Mouse (Mus musculus): ENCODE measurements around the gene Chat. TPM values are rescaled to one million over a fixed set of nuclear protein-coding genes. Genes with fewer than 3 reads are reported as not detected.

Gene Chat
- polyA plus RNA-seq, 1 experiment, result not detected

DNA sequence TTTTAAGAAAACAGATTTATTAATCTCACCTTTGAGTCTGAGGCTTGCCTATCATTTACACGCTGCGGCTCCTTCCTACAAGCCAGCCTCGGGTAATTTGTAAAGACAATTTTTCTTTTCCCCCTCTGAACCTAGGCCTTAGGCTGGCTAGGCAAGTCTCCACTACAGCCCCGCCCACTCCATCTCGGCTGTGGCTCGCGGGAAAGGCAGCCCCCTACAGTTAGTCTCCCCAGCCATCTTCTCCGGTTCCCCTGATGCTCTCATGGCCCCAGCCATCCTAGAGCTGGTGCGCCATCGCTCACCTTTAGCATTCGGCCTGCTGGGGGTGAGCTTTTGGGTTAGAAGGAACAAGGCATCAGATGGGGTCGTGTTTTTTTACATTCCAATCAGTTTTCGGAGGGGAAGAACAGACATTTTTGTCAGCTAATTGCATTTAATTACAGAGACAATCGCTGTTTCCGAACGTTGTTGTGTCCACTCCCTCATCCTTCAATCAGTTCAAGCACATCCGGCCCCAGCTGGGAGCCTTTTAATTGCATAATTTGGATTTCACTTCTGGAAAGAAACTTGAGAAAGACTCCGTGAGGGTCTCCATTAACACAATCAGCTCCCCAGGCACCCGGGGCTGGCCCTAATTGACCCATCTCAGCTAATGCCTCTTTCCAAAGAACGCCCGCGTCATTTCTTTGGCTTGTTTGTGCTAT is 86.2 kb downstream of the Chat start:
- Histone ChIP-seq H3K4me3 (replicated peaks) (no peak overlapping the region), H3K36me3 (ENCODE audit: control insufficient read depth) (no peaks in the 10 kb centered on the region), H3K4me1 (ENCODE audit: control insufficient read depth) (no peaks in the 10 kb centered on the region), H3K27me3 (ENCODE audit: control insufficient read depth) (peaks cover 29% of the 10 kb centered on the region), H3K9me3 (ENCODE audit: control insufficient read depth, low read length) (no peaks in the 10 kb centered on the region)
- no peak for TF ChIP-seq GATA1 (IDR thresholded peaks at IDR 0.05; ENCODE audit: low read length)
- no peak for TF ChIP-seq TAL1 (IDR thresholded peaks at IDR 0.05; ENCODE audit: low read length)

DNA sequence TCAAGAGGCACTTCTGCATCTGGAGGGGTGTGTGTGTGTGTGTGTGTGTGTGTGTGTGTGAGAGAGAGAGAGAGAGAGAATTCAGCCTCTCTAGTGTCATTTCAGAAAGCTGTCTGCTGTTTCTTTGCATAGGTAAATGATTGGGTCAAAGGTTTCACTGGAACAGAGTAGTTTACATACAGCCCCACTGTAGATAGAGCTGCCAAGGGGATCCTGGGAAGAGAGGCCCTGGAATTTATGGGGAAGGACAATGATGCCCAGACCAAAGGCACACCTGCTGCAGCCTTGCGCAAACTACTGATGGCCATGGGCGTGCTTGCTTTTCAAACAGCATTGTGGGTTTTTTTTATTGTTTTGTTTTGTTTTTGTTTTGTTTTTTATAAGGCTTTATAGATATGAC is 93.3 kb downstream of the Chat start:
- H3K27me3 ChIP-seq (ENCODE audit: control insufficient read depth), result no peaks in the 10 kb centered on the region
- no peaks in the 10 kb centered on the region for H3K9me3 ChIP-seq (ENCODE audit: control insufficient read depth, low read length)
- no peak overlapping the region for H3K4me3 ChIP-seq (replicated peaks)
- TF ChIP-seq TAL1 (IDR thresholded peaks at IDR 0.05; ENCODE audit: low read length) (no peak), GATA1 (IDR thresholded peaks at IDR 0.05; ENCODE audit: low read length) (no peak)
- H3K4me1 ChIP-seq (ENCODE audit: control insufficient read depth), result no peaks in the 10 kb centered on the region
- no peaks in the 10 kb centered on the region for H3K36me3 ChIP-seq (ENCODE audit: control insufficient read depth)

DNA sequence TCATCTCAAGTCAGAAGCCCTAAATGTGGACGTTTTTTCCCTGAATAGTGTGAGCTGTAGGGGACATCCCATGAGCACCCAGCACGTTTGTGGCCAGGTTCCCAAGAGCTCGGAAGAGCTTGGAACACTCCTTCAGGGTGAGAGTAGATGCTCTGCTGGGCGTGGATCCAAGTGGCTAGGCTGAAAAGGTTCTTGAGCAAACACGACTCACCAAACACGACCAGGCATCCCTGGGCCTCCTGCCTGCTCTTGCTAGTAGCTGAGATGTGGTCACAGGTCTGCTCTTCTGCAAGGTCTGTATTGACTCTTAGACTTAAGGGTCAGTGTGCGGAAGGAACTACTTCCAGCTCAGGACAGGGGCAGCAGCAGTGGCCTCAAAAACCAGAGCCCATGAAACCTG is 96.0 kb downstream of the Chat start:
- H3K27me3 ChIP-seq (ENCODE audit: control insufficient read depth), result no peaks in the 10 kb centered on the region
- H3K36me3 ChIP-seq (ENCODE audit: control insufficient read depth), result no peaks in the 10 kb centered on the region
- no peaks in the 10 kb centered on the region for H3K4me1 ChIP-seq (ENCODE audit: control insufficient read depth)

DNA sequence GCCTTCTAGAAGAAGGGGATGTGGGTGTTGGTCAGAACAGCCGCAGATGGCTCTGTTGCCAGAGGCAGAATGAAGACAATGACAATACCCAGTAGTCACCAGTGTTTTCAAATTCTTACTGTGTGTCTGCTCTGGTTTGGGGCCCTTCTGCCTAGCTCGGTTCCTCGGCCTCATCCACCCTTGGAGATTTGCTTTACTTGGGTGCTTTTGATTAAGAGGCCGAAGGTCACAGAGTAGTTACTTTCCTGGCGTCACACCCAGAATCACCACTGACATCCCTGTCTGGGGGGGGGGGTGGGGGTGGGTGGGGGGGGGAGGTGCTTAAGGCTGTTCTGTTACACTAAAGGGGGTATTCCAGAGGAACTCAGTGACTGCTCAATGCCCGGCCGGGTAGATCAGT is 101.4 kb downstream of the Chat start:
- Histone ChIP-seq H3K36me3 (ENCODE audit: control insufficient read depth) (no peaks in the 10 kb centered on the region), H3K4me3 (replicated peaks) (no peak overlapping the region), H3K9me3 (ENCODE audit: control insufficient read depth, low read length) (no peaks in the 10 kb centered on the region), H3K27me3 (ENCODE audit: control insufficient read depth) (no peaks in the 10 kb centered on the region), H3K4me1 (ENCODE audit: control insufficient read depth) (no peaks in the 10 kb centered on the region)
- TF ChIP-seq TAL1 (IDR thresholded peaks at IDR 0.05; ENCODE audit: low read length) (no peak), GATA1 (IDR thresholded peaks at IDR 0.05; ENCODE audit: low read length) (no peak)

More for the DNA sequence above, 96.0 kb downstream of the Chat start:
- Histone ChIP-seq H3K4me3 (replicated peaks) (no peak overlapping the region), H3K9me3 (ENCODE audit: control insufficient read depth, low read length) (no peaks in the 10 kb centered on the region)
- TF ChIP-seq TAL1 (IDR thresholded peaks at IDR 0.05; ENCODE audit: low read length), result no peak
- TF ChIP-seq GATA1 (IDR thresholded peaks at IDR 0.05; ENCODE audit: low read length), result no peak

Other genes starting within 250 kb of the Chat start
- not detected in 2 replicates for gene Ogdhl, start 144.0 kb downstream of the Chat start, polyA plus RNA-seq (2012)
- not detected in 2 replicates for gene 1700024G13Rik, start 77.6 kb downstream of the Chat start, polyA plus RNA-seq (2012)
- gene Slc18a3, start 1.1 kb downstream of the Chat start, polyA plus RNA-seq (2012), result 0.04 TPM in 1 of 2 replicates, not detected in the other
- 0.06 and 0.13 TPM in 2 replicates for gene Ercc6, start 47.5 kb upstream of the Chat start, polyA plus RNA-seq (2012)
- gene Prrxl1, start 133.4 kb upstream of the Chat start, polyA plus RNA-seq (2012), result not detected in 2 replicates
- gene 3425401B19Rik, start 219.3 kb upstream of the Chat start, polyA plus RNA-seq (2012), result not detected in 2 replicates